Mouse (Mus musculus) cortical plate, adult 2 months (tissue): ENCODE measurements around the gene Mgat2. TPM values are rescaled to one million over a fixed set of nuclear protein-coding genes. Genes with fewer than 3 reads are reported as not detected.

Experiments used
- H3K27ac ChIP-seq: fragments of 200-500 bp; 2 replicates; pipeline ENCODE4 v1.5.1; 2012; ENCODE audit warnings: low read length, control low read depth, inconsistent platforms; ENCODE audit not compliant: insufficient read depth
- H3K4me1 ChIP-seq: fragments of 200-500 bp; 2 replicates; pipeline ENCODE4 v1.6.1; 2011; ENCODE audit warnings: low read length; ENCODE audit not compliant: control insufficient read depth, insufficient read depth
- H3K4me3 ChIP-seq: fragments of 200-500 bp; 2 replicates; pipeline ENCODE4 v1.5.1; 2011; ENCODE audit warnings: mild to moderate bottlenecking, low read length, control low read depth; ENCODE audit not compliant: insufficient read depth
- CTCF ChIP-seq: fragments of 200-500 bp; IDR thresholded peaks from 2 replicates; pipeline ENCODE4 v1.5.1; 2011; ENCODE audit warnings: mild to moderate bottlenecking, control low read depth, low read length; ENCODE audit not compliant: insufficient read depth; ENCODE audit errors: extremely low read depth
- POLR2A ChIP-seq: fragments of 200-500 bp; IDR thresholded peaks from 2 replicates; pipeline ENCODE4 v1.6.1; 2011; ENCODE audit warnings: mild to moderate bottlenecking, low read length, control low read depth; ENCODE audit not compliant: insufficient read depth; ENCODE audit errors: extremely low read depth
- polyA plus RNA-seq: library from polyadenylated mRNA; depleted of rRNA; stranded (reverse); fragments of >200 nt; gene quantifications from 2 replicates; pipeline ENCODE4 v1.2.3, GENCODE M21; 2012

Mgat2 gene
- polyA plus RNA-seq, 1 experiment: 15.3 TPM

GRCm38 (mm10) chr12:69210056-69210979, 26.4 kb downstream of the Mgat2 start:
- Histone ChIP-seq H3K4me1 (no peaks in the 10 kb centered on the region), H3K27ac (no peak overlapping the region), H3K4me3 (no peak overlapping the region)
- TF ChIP-seq CTCF: no peak
- TF ChIP-seq POLR2A: no peak

- H3K4me1 ChIP-seq: no peaks in the 10 kb centered on the region
- H3K27ac ChIP-seq: no peak overlapping the region
- TF ChIP-seq CTCF (peak; percentile 32; the same call in 1 of the 2 replicates), POLR2A (no peak)
Measured at GRCm38 (mm10) chr12:69211057-69211456, 27.1 kb downstream of the Mgat2 start.

GRCm38 (mm10) chr12:69213186-69213777, 29.3 kb downstream of the Mgat2 start:
- Histone ChIP-seq H3K27ac (no peak overlapping the region), H3K4me3 (no peak overlapping the region), H3K4me1 (no peaks in the 10 kb centered on the region)
- TF ChIP-seq POLR2A (no peak), CTCF (no peak)

More at GRCm38 (mm10) chr12:69211057-69211456, 27.1 kb downstream of the Mgat2 start:
- H3K4me3 ChIP-seq: no peak overlapping the region

GRCm38 (mm10) chr12:69214393-69214792, 30.4 kb downstream of the Mgat2 start:
- no peak overlapping the region for H3K27ac ChIP-seq
- TF ChIP-seq POLR2A (no peak), CTCF (no peak)
- no peak overlapping the region for H3K4me3 ChIP-seq
- no peaks in the 10 kb centered on the region for H3K4me1 ChIP-seq

GRCm38 (mm10) chr12:69215000-69215785, 31.2 kb downstream of the Mgat2 start:
- Histone ChIP-seq H3K27ac (no peak overlapping the region), H3K4me1 (no peaks in the 10 kb centered on the region), H3K4me3 (no peak overlapping the region)
- no peak for TF ChIP-seq CTCF
- no peak for TF ChIP-seq POLR2A

- Histone ChIP-seq H3K27ac (no peak overlapping the region), H3K4me3 (no peak overlapping the region), H3K4me1 (no peaks in the 10 kb centered on the region)
- TF ChIP-seq POLR2A (no peak), CTCF (no peak)
Measured at GRCm38 (mm10) chr12:69216587-69216986, 32.6 kb downstream of the Mgat2 start.

- TF ChIP-seq POLR2A: no peak
- no peak for TF ChIP-seq CTCF
- H3K4me1 ChIP-seq: no peaks in the 10 kb centered on the region
- H3K4me3 ChIP-seq: no peak overlapping the region
- H3K27ac ChIP-seq: no peak overlapping the region
Measured at GRCm38 (mm10) chr12:69220613-69221277, 36.8 kb downstream of the Mgat2 start.

GRCm38 (mm10) chr12:69227776-69228466, 44.0 kb downstream of the Mgat2 start, which contains the start of gene Pole2:
TSS of gene Pole2 (minus strand) at chr12:69228195.
- Histone ChIP-seq H3K4me3 (peak within 1 kb of the TSS; percentile 71), H3K4me1 (no peaks in the 10 kb centered on the region), H3K27ac (no peak within 1 kb of the TSS)
- TF ChIP-seq POLR2A: no peak
- TF ChIP-seq CTCF: no peak

GRCm38 (mm10) chr12:69229251-69229650, 45.3 kb downstream of the Mgat2 start:
- H3K4me1 ChIP-seq: no peaks in the 10 kb centered on the region

More at GRCm38 (mm10) chr12:69229251-69229650, 45.3 kb downstream of the Mgat2 start:
- no peak overlapping the region for H3K27ac ChIP-seq
- H3K4me3 ChIP-seq: no peak overlapping the region
- TF ChIP-seq CTCF (no peak), POLR2A (no peak)
